Mouse (Mus musculus) inflammation-experienced regulatory T-cells, adult 16 weeks (primary cell): ENCODE results near the gene Dedd2. TPM values are rescaled to one million over a fixed set of nuclear protein-coding genes. Genes with fewer than 3 reads are reported as not detected.

Experiments
- polyA plus RNA-seq: library from polyadenylated mRNA; unstranded; fragments of 100-300 nt; shearing (Covaris generic); gene quantifications from one replicate; pipeline ENCODE4 v1.2.1, GENCODE M21; 2017

The Dedd2 gene
- polyA plus RNA-seq, result 58.4 TPM

DNA sequence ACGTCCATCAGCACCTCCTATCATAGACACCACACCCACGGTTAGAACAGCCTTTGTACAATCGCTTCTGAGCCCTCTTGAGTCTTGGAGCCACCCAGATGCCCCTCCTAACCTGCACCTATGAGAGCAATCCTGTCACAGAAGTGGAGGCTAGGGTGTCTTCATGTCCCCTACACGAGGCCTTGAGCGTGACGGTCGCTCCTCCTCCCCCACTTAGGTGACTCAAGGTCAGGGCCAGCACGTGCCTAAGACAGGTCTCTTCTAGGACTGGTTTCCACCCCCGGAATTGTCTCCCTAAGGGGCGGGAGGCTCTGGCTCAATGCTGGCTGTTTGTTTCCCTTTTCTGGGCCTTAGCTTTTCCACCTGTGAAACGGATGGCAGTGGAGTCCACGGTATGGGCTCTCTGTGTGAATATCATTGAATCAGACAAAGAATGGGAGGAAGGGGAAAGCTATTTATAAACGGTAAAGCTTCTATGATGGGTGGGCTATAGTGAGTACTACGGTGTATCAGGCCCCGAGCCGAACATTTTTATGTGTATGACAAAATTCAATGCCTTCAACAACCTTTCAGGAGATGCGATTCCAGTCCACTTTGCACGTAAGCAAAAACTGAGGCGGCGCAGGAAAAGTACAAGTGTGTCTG, at the start of gene Dedd2:
Gene Dedd2 (minus strand): TSS at position 159 of the 645 bp plus-strand sequence.

DNA sequence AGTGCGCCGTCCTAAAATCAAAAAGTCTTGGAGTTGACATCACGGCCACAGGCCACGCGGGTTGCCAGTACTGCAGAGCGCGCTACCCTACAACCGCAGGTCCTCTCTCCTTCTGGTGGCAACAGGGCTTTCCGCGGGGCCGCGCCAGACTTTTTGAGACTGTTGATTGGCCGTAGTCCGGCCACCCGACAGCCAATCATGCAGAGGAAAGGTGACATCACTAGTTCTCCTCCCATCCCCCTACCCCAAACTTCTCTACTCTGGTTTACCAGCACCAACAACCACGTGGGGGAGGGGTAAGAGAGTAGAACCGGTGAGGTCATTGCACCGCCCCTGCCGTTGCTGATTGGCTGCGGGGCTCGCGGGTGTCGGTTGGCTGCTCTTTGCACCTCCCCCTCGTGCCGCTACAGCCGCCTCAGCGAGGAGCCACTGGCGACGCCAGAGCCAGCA, 46.9 kb upstream of the Dedd2 start, which contains the start of gene Cic:
Gene Cic (plus strand): TSS at position 404 of the 450 bp plus-strand sequence.

GRCm38 (mm10) chr7:25250141-25250972, 29.9 kb upstream of the Dedd2 start, which contains the start of gene Erf:
TSS of gene Erf (minus strand) at chr7:25250761.

GRCm38 (mm10) chr7:25237249-25238014, 17.0 kb upstream of the Dedd2 start, which contains the start of gene Gsk3a:
TSS of gene Gsk3a (minus strand) at chr7:25237851.

DNA sequence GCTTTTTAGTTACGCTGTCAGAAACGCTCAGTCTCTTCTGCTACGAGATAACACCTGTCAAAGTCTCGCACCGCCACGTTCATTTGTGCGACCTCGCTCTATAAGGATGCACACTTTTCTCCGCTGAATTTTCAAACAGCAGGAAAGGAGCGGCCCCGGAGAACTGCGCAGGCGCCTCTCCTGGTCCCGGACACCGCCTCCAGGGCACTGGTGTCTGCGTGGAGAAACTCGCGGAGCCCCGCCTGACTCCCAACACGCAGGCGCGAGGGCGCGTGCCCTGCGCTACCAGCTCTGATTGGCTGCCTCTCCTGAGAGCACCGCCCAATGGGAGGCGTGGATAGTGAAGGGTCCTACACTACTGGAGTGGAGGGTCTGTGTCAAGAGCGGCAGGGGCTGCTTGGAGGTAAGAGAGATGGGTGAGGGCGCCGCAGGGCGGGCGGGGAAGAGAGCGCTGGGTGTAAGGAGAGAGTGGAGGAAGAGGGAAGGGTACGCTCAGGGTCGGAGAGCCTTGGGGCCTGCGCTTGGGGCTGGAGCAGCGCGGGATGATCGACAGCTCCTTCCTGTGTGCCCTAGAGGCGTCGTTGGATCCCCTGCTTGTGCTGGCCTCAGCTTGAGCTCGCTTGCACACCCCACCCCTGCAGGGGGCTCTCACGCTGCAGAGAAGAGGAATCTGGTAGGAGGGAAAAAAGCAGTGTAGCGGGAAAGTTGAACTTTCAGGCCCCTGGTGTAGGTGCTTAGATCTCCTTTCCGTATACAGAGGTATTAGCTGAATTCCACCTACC, 878 bp upstream of the Dedd2 start, which contains the start of gene Zfp526:
Gene Zfp526 (plus strand): TSS at position 324 of the 782 bp plus-strand sequence.

DNA sequence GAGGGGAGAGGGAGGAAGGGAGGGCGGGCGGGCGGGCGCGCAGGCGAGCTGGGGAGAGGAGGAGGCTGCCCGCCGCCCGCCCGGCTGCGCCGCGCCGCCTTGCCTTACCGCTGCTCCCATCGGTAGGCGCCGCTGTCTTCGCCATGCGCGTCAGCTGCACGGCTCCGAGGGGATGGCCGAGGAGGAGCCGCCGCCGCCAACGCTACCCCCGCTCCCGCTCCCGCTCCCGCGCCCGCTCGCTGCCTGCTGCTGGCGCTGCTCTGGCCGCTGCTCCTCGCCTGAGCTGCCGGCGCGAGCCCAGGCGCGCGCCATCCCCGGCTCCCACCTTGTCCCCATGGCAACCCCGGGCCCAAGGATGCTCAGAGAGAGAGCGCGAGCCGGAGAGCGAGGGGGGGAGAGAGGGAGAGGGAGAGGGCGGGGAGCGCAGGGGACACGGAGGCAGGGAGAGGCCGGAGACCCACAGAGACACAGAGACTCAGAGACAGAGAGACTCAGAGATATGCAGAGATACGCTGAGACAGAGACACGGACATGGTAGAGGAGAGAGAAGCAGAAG, 40.7 kb downstream of the Dedd2 start, which contains the start of gene Pou2f2:
Gene Pou2f2 (minus strand): TSS at position 121 of the 556 bp plus-strand sequence.

Other genes starting within 250 kb of the Dedd2 start
- 700 TPM for gene Rabac1, start 247.9 kb downstream of the Dedd2 start, polyA plus RNA-seq
- 10.7 TPM for gene Atp1a3, start 214.7 kb downstream of the Dedd2 start, polyA plus RNA-seq
- gene Grik5, start 148.3 kb downstream of the Dedd2 start, polyA plus RNA-seq, result 6.6 TPM
- 49.1 TPM for gene Zfp574, start 148.0 kb downstream of the Dedd2 start, polyA plus RNA-seq
- 134 TPM for gene Pou2f2, start 40.9 kb downstream of the Dedd2 start, polyA plus RNA-seq
- gene Zfp526, start 810 bp upstream of the Dedd2 start, polyA plus RNA-seq, result 3.5 TPM
- 7.3 TPM for gene Gsk3a, start 17.2 kb upstream of the Dedd2 start, polyA plus RNA-seq
- gene Erf, start 30.1 kb upstream of the Dedd2 start, polyA plus RNA-seq, result 0.73 TPM
- 25.5 TPM for gene Cic, start 47.1 kb upstream of the Dedd2 start, polyA plus RNA-seq
- gene Pafah1b3, start 77.4 kb upstream of the Dedd2 start, polyA plus RNA-seq, result 49.2 TPM
- gene Prr19, start 80.8 kb upstream of the Dedd2 start, polyA plus RNA-seq, result not detected
- not detected for gene Tmem145, start 85.5 kb upstream of the Dedd2 start, polyA plus RNA-seq
- gene Megf8, start 96.5 kb upstream of the Dedd2 start, polyA plus RNA-seq, result 0.46 TPM
- not detected for gene Cnfn, start 149.1 kb upstream of the Dedd2 start, polyA plus RNA-seq
- 16.9 TPM for gene Lipe, start 178.1 kb upstream of the Dedd2 start, polyA plus RNA-seq
- 0.52 TPM for gene Cxcl17, start 192.3 kb upstream of the Dedd2 start, polyA plus RNA-seq